Mouse (Mus musculus) brain, embryonic 14.5 days (tissue): Measurements from ENCODE around the gene Greb1.

Experiments used
- CTCF ChIP-seq: fragments of 200-500 bp; IDR thresholded peaks from 2 replicates; pipeline ENCODE4 v1.5.1; 2012; ENCODE audit warnings: inconsistent platforms, mild to moderate bottlenecking, moderate library complexity, borderline replicate concordance; ENCODE audit not compliant: insufficient read depth, insufficient read length; ENCODE audit errors: extremely low read depth
- POLR2A ChIP-seq: fragments of 200-500 bp; IDR thresholded peaks from 2 replicates; pipeline ENCODE4 v1.6.1; 2012; ENCODE audit warnings: mild to moderate bottlenecking, inconsistent platforms, borderline replicate concordance; ENCODE audit not compliant: poor library complexity, insufficient read depth, insufficient read length, severe bottlenecking; ENCODE audit errors: extremely low read depth

DNA sequence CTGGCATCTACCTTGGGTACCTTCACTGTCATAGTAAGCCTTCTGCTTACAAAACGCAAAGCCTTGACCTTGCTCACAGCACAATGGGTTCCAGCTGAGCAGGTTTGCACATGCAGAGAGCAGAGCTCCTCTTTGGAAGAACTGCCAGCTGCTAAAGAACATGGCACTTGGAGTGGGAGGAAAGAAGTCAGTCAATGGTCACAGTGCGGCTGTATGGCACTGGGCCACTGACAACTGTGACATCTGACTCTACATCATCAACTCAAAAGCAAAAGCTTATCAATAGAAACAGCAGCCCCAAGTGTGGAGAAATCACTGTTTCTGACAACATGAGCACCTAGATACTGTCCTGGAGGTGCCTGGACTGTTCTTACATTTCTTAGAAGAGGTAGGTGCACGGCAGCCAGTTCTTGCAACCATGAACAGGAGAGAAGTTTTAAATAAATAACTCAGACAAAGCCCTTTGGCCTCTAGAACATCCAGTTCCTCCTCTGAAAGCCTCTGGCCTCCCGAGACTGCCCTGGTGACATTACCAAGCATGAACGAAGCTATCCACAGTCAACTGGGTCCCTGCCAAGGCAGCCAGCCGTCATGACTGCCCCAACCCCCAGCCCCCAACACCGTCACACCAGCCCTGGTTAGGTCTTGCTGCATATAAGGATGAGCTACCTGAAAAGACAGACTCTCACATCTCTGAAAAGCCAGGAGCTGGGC lies 170.4 kb downstream of the Greb1 start:
- TF ChIP-seq POLR2A, result no peak
- no peak for TF ChIP-seq CTCF
